Mouse (Mus musculus) layer of hippocampus, postnatal 25 days (tissue): ENCODE results near the gene Aanat. TPM values are rescaled to one million over a fixed set of nuclear protein-coding genes. Genes with fewer than 3 reads are reported as not detected.

ENCODE experiments used
- total RNA-seq, 2 experiments: library from RNA; stranded (reverse); gene quantifications; 2 replicates each; pipeline ENCODE4 v1.2.3; 2021

The Aanat gene
- total RNA-seq, 2 experiments from 2014 or later, result 0.32 to 0.68 TPM

Other genes starting within 250 kb of the Aanat start
- gene Rnf157, start 173.4 kb upstream of the Aanat start, total RNA-seq, result 100 to 1,000 TPM; 241 to 258 TPM
- gene Ubald2, start 152.3 kb upstream of the Aanat start, total RNA-seq, result 10 to 100 TPM; 37.0 to 38.3 TPM
- not detected for gene Qrich2, start 120.2 kb upstream of the Aanat start, total RNA-seq
- gene Prpsap1, start 92.2 kb upstream of the Aanat start, total RNA-seq, result 10 to 100 TPM; 76.4 to 88.4 TPM
- gene Sphk1, start 55.5 kb upstream of the Aanat start, total RNA-seq, result 1 to 10 TPM; 1.3 to 2.1 TPM
- 10 to 100 TPM; 97.0 to 97.1 TPM for gene Ube2o, start 5.0 kb upstream of the Aanat start, total RNA-seq
- gene Rhbdf2, start 40.6 kb downstream of the Aanat start, total RNA-seq, result 1 to 10 TPM; 1.1 to 1.8 TPM
- gene Prcd, start 67.1 kb downstream of the Aanat start, total RNA-seq, result 1 to 10 TPM; 6.4 to 7.0 TPM
- 10 to 100 TPM; 65.7 to 78.3 TPM for gene Cygb, start 67.9 kb downstream of the Aanat start, total RNA-seq
- gene St6galnac1, start 189.1 kb downstream of the Aanat start, total RNA-seq, result not detected
- gene Mxra7, start 241.6 kb downstream of the Aanat start, total RNA-seq, result 10 to 100 TPM; 16.8 to 21.2 TPM